Mouse (Mus musculus) MEL (cell line): ENCODE data around the gene Spen. TPM values are rescaled to one million over a fixed set of nuclear protein-coding genes. Genes with fewer than 3 reads are reported as not detected.

Source experiments
- DNase-seq: peaks from one replicate; pipeline ENCODE4 v3.0.0; 2011; ENCODE audit warnings: low read depth, low spot score
- H3K27ac ChIP-seq: 2 replicates; pipeline ENCODE4 v1.5.1; 2012; ENCODE audit warnings: low read depth, mild to moderate bottlenecking, control low read depth, low read length, moderate library complexity; ENCODE audit not compliant: control insufficient read depth
- H3K27me3 ChIP-seq, 2 experiments: fragments of 150-350 bp in 1 of 2; sonication (generic) in 1 of 2; 2 replicates each; pipeline ENCODE4 v1.6.1; 2012; ENCODE audit warnings: low read length in 2 of 2, mild to moderate bottlenecking in 2 of 2, improper control_type of control experiment in 1 of 2, moderate library complexity in 1 of 2; ENCODE audit not compliant: insufficient read depth in 2 of 2, control insufficient read depth in 1 of 2
- H3K36me3 ChIP-seq, 2 experiments: 2 replicates each; pipeline ENCODE4 v1.6.1; 2012 to 2014; ENCODE audit warnings: low read length in 2 of 2, improper control_type of control experiment in 1 of 2, inconsistent platforms in 1 of 2, mild to moderate bottlenecking in 1 of 2; ENCODE audit not compliant: insufficient read depth in 2 of 2, control insufficient read depth in 1 of 2
- H3K4me1 ChIP-seq, 2 experiments: fragments of 150-350 bp in 1 of 2; sonication (generic) in 1 of 2; 2 replicates each; pipeline ENCODE4 v1.6.1; 2012; ENCODE audit warnings: low read length in 2 of 2, improper control_type of control experiment in 1 of 2, mild to moderate bottlenecking in 1 of 2; ENCODE audit not compliant: insufficient read depth in 2 of 2, control insufficient read depth in 1 of 2
- H3K4me3 ChIP-seq, 2 experiments: fragments of 150-350 bp in 1 of 2; sonication (generic) in 1 of 2; 2 replicates each; pipeline ENCODE4 v1.5.1; 2012; ENCODE audit warnings: low read depth in 2 of 2, low read length in 2 of 2, mild to moderate bottlenecking in 2 of 2, moderate library complexity in 2 of 2, control low read depth in 1 of 2, improper control_type of control experiment in 1 of 2; ENCODE audit not compliant: control insufficient read depth in 1 of 2, insufficient read depth in 1 of 2
- H3K79me2 ChIP-seq: 2 replicates; pipeline ENCODE4 v1.6.1; 2012; ENCODE audit warnings: mild to moderate bottlenecking, low read length, moderate library complexity; ENCODE audit not compliant: control insufficient read depth, poor library complexity, insufficient read depth
- H3K9ac ChIP-seq: 2 replicates; pipeline ENCODE4 v1.6.1; 2012; ENCODE audit warnings: low read depth, mild to moderate bottlenecking, control low read depth, low read length, moderate library complexity; ENCODE audit not compliant: control insufficient read depth, poor library complexity, severe bottlenecking
- H3K9me3 ChIP-seq: fragments of 150-350 bp; sonication (generic); replicated peaks from 2 replicates; pipeline ENCODE4 v1.6.1; 2012; ENCODE audit warnings: mild to moderate bottlenecking, low read length, improper control_type of control experiment, moderate library complexity; ENCODE audit not compliant: insufficient read depth
- CTCF ChIP-seq, 3 experiments: IDR thresholded peaks in 2 of 3; conservative IDR thresholded peaks in 1 of 3; 2 replicates each; pipeline ENCODE4 v1.5.1; 2011 to 2012; ENCODE audit warnings: low read length in 3 of 3, low read depth in 2 of 3, mild to moderate bottlenecking in 2 of 3, improper control_type of control experiment in 1 of 3, inconsistent platforms in 1 of 3, mixed read lengths in 1 of 3, moderate library complexity in 1 of 3; ENCODE audit not compliant: control insufficient read depth in 1 of 3, insufficient read depth in 1 of 3, poor library complexity in 1 of 3, severe bottlenecking in 1 of 3
- GABPA ChIP-seq: IDR thresholded peaks from 2 replicates; pipeline ENCODE4 v1.6.1; 2012; ENCODE audit warnings: low read depth, mild to moderate bottlenecking, inconsistent platforms, low read length, improper control_type of control experiment, moderate library complexity
- GATA1 ChIP-seq: IDR thresholded peaks from 2 replicates; pipeline ENCODE4 v1.6.1; 2011; ENCODE audit warnings: low read depth, low read length, improper control_type of control experiment
- HCFC1 ChIP-seq: IDR thresholded peaks from 2 replicates; pipeline ENCODE4 v1.6.1; 2012; ENCODE audit warnings: low read depth, mild to moderate bottlenecking, inconsistent platforms, low read length, improper control_type of control experiment, moderate library complexity
- KAT2A ChIP-seq: conservative IDR thresholded peaks from 2 replicates; pipeline ENCODE4 v1.6.1; 2012; ENCODE audit warnings: low read depth, low read length, improper control_type of control experiment, inconsistent platforms
- MAFK ChIP-seq: IDR thresholded peaks from 2 replicates; pipeline ENCODE4 v1.6.1; 2011; ENCODE audit warnings: low read depth, mild to moderate bottlenecking, low read length, improper control_type of control experiment, borderline replicate concordance
- MYB ChIP-seq: IDR thresholded peaks from 2 replicates; pipeline ENCODE4 v1.6.1; 2011; ENCODE audit warnings: mild to moderate bottlenecking, low read depth, low read length, improper control_type of control experiment
- MYC ChIP-seq: IDR thresholded peaks from 2 replicates; pipeline ENCODE4 v1.6.1; 2011; ENCODE audit warnings: low read depth, mild to moderate bottlenecking, low read length, improper control_type of control experiment, moderate library complexity
- NRF1 ChIP-seq: IDR thresholded peaks from 2 replicates; pipeline ENCODE4 v1.6.1; 2014; ENCODE audit warnings: low read depth, mild to moderate bottlenecking, inconsistent platforms, low read length, improper control_type of control experiment, moderate library complexity; ENCODE audit not compliant: poor library complexity, insufficient read depth, severe bottlenecking
- POLR2AphosphoS2 ChIP-seq: IDR thresholded peaks from 2 replicates; pipeline ENCODE4 v1.6.1; 2011; ENCODE audit warnings: low read length, improper control_type of control experiment
- RAD21 ChIP-seq: IDR thresholded peaks from 2 replicates; pipeline ENCODE4 v1.6.1; 2011; ENCODE audit warnings: mild to moderate bottlenecking, low read depth, low read length, improper control_type of control experiment
- SIN3A ChIP-seq: IDR thresholded peaks from 2 replicates; pipeline ENCODE4 v1.6.1; 2012; ENCODE audit warnings: low read length, improper control_type of control experiment, inconsistent platforms
- SMC3 ChIP-seq: IDR thresholded peaks from 2 replicates; pipeline ENCODE4 v1.6.1; 2011; ENCODE audit warnings: low read depth, low read length, improper control_type of control experiment
- TAL1 ChIP-seq: IDR thresholded peaks from 2 replicates; pipeline ENCODE4 v1.6.1; 2012; ENCODE audit warnings: mild to moderate bottlenecking, inconsistent platforms, low read length, moderate library complexity, mixed read lengths
- TCF12 ChIP-seq: IDR thresholded peaks from 2 replicates; pipeline ENCODE4 v1.6.1; 2014; ENCODE audit warnings: low read depth, mild to moderate bottlenecking, inconsistent platforms, low read length, improper control_type of control experiment, moderate library complexity
- UBTF ChIP-seq: IDR thresholded peaks from 2 replicates; pipeline ENCODE4 v1.6.1; 2012; ENCODE audit warnings: low read depth, mild to moderate bottlenecking, inconsistent platforms, low read length, improper control_type of control experiment, moderate library complexity, borderline replicate concordance; ENCODE audit not compliant: insufficient read depth
- USF2 ChIP-seq, 2 experiments: IDR thresholded peaks; 2 replicates each; pipeline ENCODE4 v1.6.1; 2011 to 2012; ENCODE audit warnings: improper control_type of control experiment in 2 of 2, low read length in 2 of 2, borderline replicate concordance in 1 of 2, inconsistent platforms in 1 of 2, low read depth in 1 of 2, mild to moderate bottlenecking in 1 of 2; ENCODE audit not compliant: insufficient read depth in 1 of 2
- ZC3H11A ChIP-seq: IDR thresholded peaks from 2 replicates; pipeline ENCODE4 v1.6.1; 2012; ENCODE audit warnings: low read depth, mild to moderate bottlenecking, inconsistent platforms, low read length, improper control_type of control experiment
- ZKSCAN1 ChIP-seq: IDR thresholded peaks from 2 replicates; pipeline ENCODE4 v1.6.1; 2012; ENCODE audit warnings: low read depth, mild to moderate bottlenecking, inconsistent platforms, low read length, improper control_type of control experiment, moderate library complexity
- ZMIZ1 ChIP-seq: IDR thresholded peaks from 2 replicates; pipeline ENCODE4 v1.6.1; 2012; ENCODE audit warnings: low read depth, mild to moderate bottlenecking, inconsistent platforms, low read length, improper control_type of control experiment, moderate library complexity
- polyA plus RNA-seq, 2 experiments: library from polyadenylated mRNA; stranded (reverse) in 1 of 2; unstranded in 1 of 2; fragments of >175 nt in 1 of 2; fragments of >200 nt in 1 of 2; gene quantifications; 2 replicates each; pipeline versions ENCODE4 v1.2.1 to v1.2.4; 2012; ENCODE audit warnings: low replicate concordance in 2 of 2, low read depth in 1 of 2; ENCODE audit not compliant: insufficient read length in 2 of 2, insufficient read depth in 1 of 2, missing spikeins in 1 of 2
- total RNA-seq: library from RNA; depleted of rRNA; stranded (reverse); fragments of 300-350 nt; gene quantifications from 2 replicates; pipeline ENCODE4 v1.2.3, GENCODE M21; 2012

Gene Spen
- total and polyA plus RNA-seq, 3 experiments: 11.9 to 102 (median 46.9) TPM

- Histone ChIP-seq H3K27me3 (no peaks in the 10 kb centered on the region), H3K4me3 (no peak overlapping the region), H3K79me2 (no peaks in the 10 kb centered on the region), H3K9me3 (no peaks in the 10 kb centered on the region), H3K36me3 (peaks cover 0 to 13% of the 10 kb centered on the region in 2 experiments; a peak in 2 of 4 replicates), H3K4me1 (no peaks in the 10 kb centered on the region), H3K27ac (no peak overlapping the region), H3K9ac (no peak overlapping the region)
- TF ChIP-seq RAD21: peak; percentile 47
- no peak for TF ChIP-seq ZMIZ1
- peak; percentile 41 for TF ChIP-seq ZC3H11A
- TF ChIP-seq CTCF (IDR thresholded peaks at IDR 0.05 in 2 of 3, conservative IDR thresholded peaks at IDR 0.05 in 1 of 3; ENCODE audit: control insufficient read depth in 1 of 3, insufficient read depth in 1 of 3, low read depth in 2 of 3, low read length in 3 of 3, poor library complexity in 1 of 3, severe bottlenecking in 1 of 3): peak; percentile 43 to 69 (median 61)
- peak; percentile 50 for TF ChIP-seq SMC3
- peak; percentile 28 for DNase-seq
These were observed 49.7 kb downstream of the Spen start for GRCm38 (mm10) chr4:141488670-141489069.

GRCm38 (mm10) chr4:141487581-141487980 is 50.8 kb downstream of the Spen start:
- Histone ChIP-seq H3K4me1 (no peaks in the 10 kb centered on the region), H3K79me2 (no peaks in the 10 kb centered on the region), H3K9me3 (no peaks in the 10 kb centered on the region), H3K27me3 (no peaks in the 10 kb centered on the region), H3K9ac (no peak overlapping the region), H3K36me3 (peaks cover 0 to 13% of the 10 kb centered on the region in 2 experiments; a peak in 2 of 4 replicates), H3K27ac (no peak overlapping the region)
- TF ChIP-seq HCFC1 (no peak), MAFK (peak; percentile 85)
- TF ChIP-seq, all 39 proteins: peak for 1
- no peak overlapping the region for H3K4me3 ChIP-seq
- DNase-seq: no peak

GRCm38 (mm10) chr4:141484071-141484470 is 54.3 kb downstream of the Spen start:
- Histone ChIP-seq H3K9me3 (no peaks in the 10 kb centered on the region), H3K4me1 (no peaks in the 10 kb centered on the region), H3K9ac (no peak overlapping the region), H3K4me3 (no peak overlapping the region), H3K79me2 (no peaks in the 10 kb centered on the region), H3K27me3 (no peaks in the 10 kb centered on the region)
- TF ChIP-seq MYB: no peak
- TF ChIP-seq, all 39 proteins: peak for 0
- no peak for DNase-seq
- H3K36me3 ChIP-seq: peaks cover 0 to 10% of the 10 kb centered on the region in 2 experiments; a peak in 2 of 4 replicates
- H3K27ac ChIP-seq: no peak overlapping the region

GRCm38 (mm10) chr4:141479411-141479810 is 59.0 kb downstream of the Spen start:
- Histone ChIP-seq H3K4me1 (no peaks in the 10 kb centered on the region), H3K79me2 (no peaks in the 10 kb centered on the region), H3K9ac (no peak overlapping the region), H3K9me3 (no peaks in the 10 kb centered on the region), H3K36me3 (peaks cover 0 to 1% of the 10 kb centered on the region in 2 experiments; a peak in 2 of 4 replicates), H3K27me3 (no peaks in the 10 kb centered on the region), H3K4me3 (no peak overlapping the region), H3K27ac (no peak overlapping the region)
- no peak for DNase-seq
- TF ChIP-seq ZMIZ1: no peak
- no peak for TF ChIP-seq MYC
- no peak for TF ChIP-seq UBTF
- TF ChIP-seq RAD21: no peak
- TF ChIP-seq GABPA: no peak
- TF ChIP-seq SIN3A: no peak
- no peak for TF ChIP-seq ZC3H11A
- TF ChIP-seq KAT2A: no peak
- TF ChIP-seq TAL1: no peak
- no peak for TF ChIP-seq GATA1
- TF ChIP-seq ZKSCAN1: no peak
- TF ChIP-seq TCF12: no peak
- TF ChIP-seq POLR2AphosphoS2: no peak
- no peak for TF ChIP-seq USF2 (IDR thresholded peaks at IDR 0.05; ENCODE audit: borderline replicate concordance in 1 of 2, insufficient read depth in 1 of 2, low read depth in 1 of 2, low read length in 2 of 2)
- no peak for TF ChIP-seq NRF1
- TF ChIP-seq SMC3: no peak
